Mouse (Mus musculus) ZHBTc4 (cell line): ENCODE measurements at regions not wholly inside any gene's neighbourhood (a gene's known extent, or its start where the extent isn't known, plus 50 kb on each side); places are given as distances from the start of the nearest gene placed in this dataset.

Source experiments
- DNase-seq: peaks from one replicate; pipeline ENCODE4 v3.0.0-alpha.2; 2011; ENCODE audit warnings: low read depth, low spot score

- peak; percentile 49 for DNase-seq
These were observed 100.2 kb upstream of the Ccnd2 start for GRCm38 (mm10) chr6:127252000-127252721.

GRCm38 (mm10) chr6:127253935-127254334 lies 101.9 kb upstream of the Ccnd2 start:
- no peak for DNase-seq

- no peak for DNase-seq
These were observed 112.1 kb upstream of the Ccnd2 start for GRCm38 (mm10) chr6:127263903-127264680.

- DNase-seq: no peak
These were observed 113.2 kb upstream of the Ccnd2 start for GRCm38 (mm10) chr6:127265063-127265775.

- peak; percentile 37 for DNase-seq
These were observed 114.2 kb upstream of the Ccnd2 start for GRCm38 (mm10) chr6:127265901-127266812.

GRCm38 (mm10) chr6:127266813-127267165 lies 114.8 kb upstream of the Ccnd2 start:
- peak; percentile 75 for DNase-seq

GRCm38 (mm10) chr6:127269021-127269420 lies 117.0 kb upstream of the Ccnd2 start:
- peak; percentile 86 for DNase-seq

- DNase-seq: peak; percentile 77
These were observed 117.6 kb upstream of the Ccnd2 start for GRCm38 (mm10) chr6:127269525-127270044.

GRCm38 (mm10) chr6:127270774-127271173 lies 118.8 kb upstream of the Ccnd2 start:
- peak; percentile 30 for DNase-seq

- peak; percentile 48 for DNase-seq
These were observed 119.4 kb upstream of the Ccnd2 start for GRCm38 (mm10) chr6:127271418-127271817.

GRCm38 (mm10) chr6:127272630-127273029 lies 120.6 kb upstream of the Ccnd2 start:
- DNase-seq: peak; percentile 52

GRCm38 (mm10) chr6:127274732-127275429 lies 122.9 kb upstream of the Ccnd2 start:
- no peak for DNase-seq

- DNase-seq: peak; percentile 39
These were observed 123.4 kb upstream of the Ccnd2 start for GRCm38 (mm10) chr6:127275430-127275784.

- DNase-seq: no peak
These were observed 124.4 kb upstream of the Ccnd2 start for GRCm38 (mm10) chr6:127276362-127276761.

- peak; percentile 20 for DNase-seq
These were observed 126.4 kb upstream of the Ccnd2 start for GRCm38 (mm10) chr6:127278402-127278801.

- no peak for DNase-seq
These were observed 132.2 kb upstream of the Ccnd2 start for GRCm38 (mm10) chr6:127284226-127284625.

- DNase-seq: no peak
These were observed 134.9 kb upstream of the Ccnd2 start for GRCm38 (mm10) chr6:127286681-127287476.

GRCm38 (mm10) chr6:127288946-127289345 lies 137.0 kb upstream of the Ccnd2 start:
- DNase-seq: no peak

GRCm38 (mm10) chr6:127291937-127292336 lies 139.9 kb upstream of the Ccnd2 start:
- DNase-seq: no peak

- DNase-seq: no peak
These were observed 141.8 kb upstream of the Ccnd2 start for GRCm38 (mm10) chr6:127293829-127294228.
